Mouse (Mus musculus) heart, embryonic 14.5 days (tissue): ENCODE measurements around the gene Tut1. TPM values are rescaled to one million over a fixed set of nuclear protein-coding genes. Genes with fewer than 3 reads are reported as not detected.
"Not testable (repeated sequence)": the region's sequence is repeated elsewhere in the genome, so short reads cannot be mapped to it uniquely, and the experiment has no call there.

Experiments used
- ATAC-seq: fragments of 200-750 bp; cut with Nextera tagmentation; 2 replicates; pipeline ENCODE4 v1.8.0; 2017; ENCODE audit warnings: low read depth, moderate TSS enrichment; ENCODE audit not compliant: insufficient number of reproducible peaks, insufficient read depth, low FRiP score
- H3K27ac ChIP-seq, 2 experiments: fragments of 200-500 bp in 1 of 2; fragments of 300-500 bp in 1 of 2; sonication (generic) in 1 of 2; replicated peaks in 1 of 2; 2 replicates each; pipeline ENCODE4 v1.5.1; 2012 to 2014; ENCODE audit warnings: low read depth in 2 of 2, low read length in 2 of 2, control low read depth in 1 of 2, mild to moderate bottlenecking in 1 of 2, mixed read lengths in 1 of 2; ENCODE audit not compliant: control insufficient read depth in 1 of 2, insufficient read depth in 1 of 2
- H3K27me3 ChIP-seq: fragments of 300-500 bp; sonication (generic); 2 replicates; pipeline ENCODE4 v1.6.1; 2014; ENCODE audit warnings: mild to moderate bottlenecking, low read length, control low read depth; ENCODE audit not compliant: control insufficient read depth, insufficient read depth
- H3K36me3 ChIP-seq: fragments of 300-500 bp; sonication (generic); 2 replicates; pipeline ENCODE4 v1.6.1; 2014; ENCODE audit warnings: mild to moderate bottlenecking, control low read depth, low read length, mixed read lengths; ENCODE audit not compliant: control insufficient read depth, insufficient read depth
- H3K4me1 ChIP-seq, 2 experiments: fragments of 200-500 bp in 1 of 2; fragments of 300-500 bp in 1 of 2; sonication (generic) in 1 of 2; 2 replicates each; pipeline ENCODE4 v1.6.1; 2012 to 2014; ENCODE audit warnings: low read length in 2 of 2, control low read depth in 1 of 2, mixed read lengths in 1 of 2; ENCODE audit not compliant: control insufficient read depth in 2 of 2, insufficient read depth in 2 of 2
- H3K4me2 ChIP-seq: fragments of 300-500 bp; sonication (generic); 2 replicates; pipeline ENCODE4 v1.6.1; 2014; ENCODE audit warnings: mild to moderate bottlenecking, low read length
- H3K4me3 ChIP-seq, 2 experiments: fragments of 200-500 bp in 1 of 2; fragments of 300-500 bp in 1 of 2; sonication (generic) in 1 of 2; 2 replicates each; pipeline ENCODE4 v1.5.1; 2012 to 2014; ENCODE audit warnings: low read length in 2 of 2, mild to moderate bottlenecking in 2 of 2, control low read depth in 1 of 2, low read depth in 1 of 2, moderate library complexity in 1 of 2; ENCODE audit not compliant: control insufficient read depth in 1 of 2, insufficient read depth in 1 of 2
- H3K9ac ChIP-seq: fragments of 300-500 bp; sonication (generic); 2 replicates; pipeline ENCODE4 v1.6.1; 2014; ENCODE audit warnings: mild to moderate bottlenecking, low read length
- H3K9me3 ChIP-seq: fragments of 300-500 bp; sonication (generic); 2 replicates; pipeline ENCODE4 v1.6.1; 2016; ENCODE audit warnings: low read length, control low read depth; ENCODE audit not compliant: control insufficient read depth
- WGBS: fragments of 180-500 bp; shearing (Covaris S2); extraction: QIAGEN DNeasy Blood & Tissue Kit; methylation state at CpG from one replicate; pipeline ENCODE4 v1.1.7; 2014; 5-methylcytosine and 5-hydroxymethylcytosine counted together
- polyA plus RNA-seq: library from polyadenylated mRNA; unstranded; fragments of >200 nt; fragmentation: Nextera tagmentation; extraction: Ambion mirVana; gene quantifications from 2 replicates; pipeline ENCODE4 v1.2.1, GENCODE M21; 2014

Tut1 gene
- polyA plus RNA-seq, 1 experiment from 2014 or later, result 15.6 TPM

DNA sequence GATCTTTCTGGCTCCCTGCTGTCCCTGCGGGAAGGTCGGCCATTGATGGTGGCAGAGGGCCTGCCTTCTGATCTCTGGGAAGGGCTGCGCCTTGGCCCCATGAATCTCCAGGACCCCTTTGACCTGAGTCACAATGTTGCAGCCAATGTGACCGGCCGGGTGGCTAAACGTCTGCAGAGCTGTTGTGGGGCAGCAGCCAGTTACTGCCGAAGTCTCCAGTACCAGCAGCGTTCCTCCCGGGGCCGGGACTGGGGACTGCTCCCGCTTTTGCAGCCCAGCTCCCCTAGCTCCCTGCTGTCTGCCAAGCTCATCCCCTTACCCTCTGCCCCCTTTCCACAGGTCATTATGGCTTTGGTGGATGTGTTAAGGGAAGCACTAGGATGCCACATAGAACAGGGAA lies 11.4 kb downstream of the Tut1 start:
- H3K9ac ChIP-seq, result no peak overlapping the region
- 82% methylated on average over 11 of the region's 11 CpGs for WGBS

GRCm38 (mm10) chr19:8965771-8966170 lies 12.1 kb downstream of the Tut1 start:
- 69% methylated on average over 8 of the region's 8 CpGs for WGBS
- no peak for ATAC-seq
- peaks cover 80% of the 10 kb centered on the region for H3K36me3 ChIP-seq

More for the DNA sequence above, 11.4 kb downstream of the Tut1 start:
- no peak for ATAC-seq
- peak overlapping the region in 1 of 2 experiments; percentile 92; a peak in 2 of 4 replicates for H3K27ac ChIP-seq
- no peaks in the 10 kb centered on the region for H3K9me3 ChIP-seq
- peaks cover 6 to 14% of the 10 kb centered on the region in 2 experiments for H3K4me1 ChIP-seq
- no peak overlapping the region for H3K4me2 ChIP-seq
- peaks cover 80% of the 10 kb centered on the region for H3K36me3 ChIP-seq
- H3K27me3 ChIP-seq, result no peaks in the 10 kb centered on the region
- no peak overlapping the region for H3K4me3 ChIP-seq

GRCm38 (mm10) chr19:8966198-8966589 lies 12.5 kb downstream of the Tut1 start:
- peak overlapping the region; percentile 71 to 77 for H3K4me3 ChIP-seq
- no peaks in the 10 kb centered on the region for H3K27me3 ChIP-seq
- no peaks in the 10 kb centered on the region for H3K9me3 ChIP-seq
- ATAC-seq, result no peak
- H3K9ac ChIP-seq, result peak overlapping the region; percentile 77
- peaks cover 80% of the 10 kb centered on the region for H3K36me3 ChIP-seq
- peak overlapping the region; percentile 92 to 96 for H3K27ac ChIP-seq
- peak overlapping the region; percentile 81 for H3K4me2 ChIP-seq
- 31% methylated on average over 5 of the region's 5 CpGs for WGBS
- peaks cover 6 to 14% of the 10 kb centered on the region in 2 experiments for H3K4me1 ChIP-seq

More at GRCm38 (mm10) chr19:8965771-8966170, 12.1 kb downstream of the Tut1 start:
- no peaks in the 10 kb centered on the region for H3K27me3 ChIP-seq
- peak overlapping the region; percentile 77 for H3K9ac ChIP-seq
- peak overlapping the region in 1 of 2 experiments; percentile 77; a peak in 2 of 4 replicates for H3K4me3 ChIP-seq
- H3K4me2 ChIP-seq, result peak overlapping the region; percentile 81
- H3K9me3 ChIP-seq, result no peaks in the 10 kb centered on the region
- H3K4me1 ChIP-seq, result peaks cover 6 to 14% of the 10 kb centered on the region in 2 experiments
- peak overlapping the region; percentile 92 to 96 for H3K27ac ChIP-seq

GRCm38 (mm10) chr19:8966590-8967372 lies 13.1 kb downstream of the Tut1 start, which contains the start of gene Eef1g:
Gene Eef1g, plus strand, starts transcription at chr19:8967041.
- Histone ChIP-seq H3K4me3 (peak within 1 kb of the TSS; percentile 77 to 80), H3K27me3 (no peaks in the 10 kb centered on the region), H3K9ac (peak within 1 kb of the TSS; percentile 95), H3K27ac (peak within 1 kb of the TSS; percentile 92 to 96), H3K4me2 (peak within 1 kb of the TSS; percentile 84), H3K4me1 (peaks cover 6 to 14% of the 10 kb centered on the region in 2 experiments), H3K36me3 (peaks cover 80% of the 10 kb centered on the region), H3K9me3 (no peaks in the 10 kb centered on the region)
- under 1% methylated on average over 52 of the region's 52 CpGs for WGBS
- ATAC-seq, result peak; percentile 100

DNA sequence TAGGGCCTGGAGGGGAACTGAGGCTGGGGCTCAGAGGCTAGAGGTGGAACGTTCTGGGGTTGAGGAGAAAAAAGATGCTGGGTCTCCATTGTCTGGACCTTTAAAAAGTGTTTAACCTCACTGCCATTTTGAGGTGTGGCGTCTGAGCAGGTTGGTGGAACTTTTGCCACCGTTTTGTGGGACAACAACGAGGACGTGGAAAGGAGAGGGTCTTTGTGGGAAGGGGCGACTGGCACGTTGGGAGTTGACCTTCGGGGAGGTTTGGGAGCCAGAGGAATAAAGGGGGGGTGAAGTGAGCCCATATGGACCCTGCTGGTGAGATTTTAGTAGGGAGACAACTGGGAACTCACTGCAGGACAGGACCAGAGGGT lies 13.7 kb downstream of the Tut1 start:
- peak overlapping the region; percentile 84 for H3K4me2 ChIP-seq
- H3K9me3 ChIP-seq, result no peaks in the 10 kb centered on the region
- H3K27me3 ChIP-seq, result no peaks in the 10 kb centered on the region
- H3K27ac ChIP-seq, result peak overlapping the region; percentile 70 to 76
- H3K36me3 ChIP-seq, result peaks cover 80% of the 10 kb centered on the region
- H3K4me1 ChIP-seq, result peaks cover 6 to 14% of the 10 kb centered on the region in 2 experiments
- H3K4me3 ChIP-seq, result peak overlapping the region; percentile 77 to 80
- ATAC-seq, result no peak
- WGBS, result 0% methylated on average over 8 of the region's 8 CpGs
- H3K9ac ChIP-seq, result peak overlapping the region; percentile 95

GRCm38 (mm10) chr19:8967893-8968292 lies 14.2 kb downstream of the Tut1 start:
- no peak for ATAC-seq
- Histone ChIP-seq H3K4me2 (peak overlapping the region; percentile 84), H3K27ac (peak overlapping the region; percentile 70 to 76), H3K36me3 (peaks cover 80% of the 10 kb centered on the region), H3K4me1 (peaks cover 6 to 14% of the 10 kb centered on the region in 2 experiments), H3K4me3 (peak overlapping the region; percentile 77 to 80), H3K27me3 (no peaks in the 10 kb centered on the region), H3K9ac (peak overlapping the region; percentile 95), H3K9me3 (no peaks in the 10 kb centered on the region)
- WGBS, result under 1% methylated on average over 7 of the region's 9 CpGs

DNA sequence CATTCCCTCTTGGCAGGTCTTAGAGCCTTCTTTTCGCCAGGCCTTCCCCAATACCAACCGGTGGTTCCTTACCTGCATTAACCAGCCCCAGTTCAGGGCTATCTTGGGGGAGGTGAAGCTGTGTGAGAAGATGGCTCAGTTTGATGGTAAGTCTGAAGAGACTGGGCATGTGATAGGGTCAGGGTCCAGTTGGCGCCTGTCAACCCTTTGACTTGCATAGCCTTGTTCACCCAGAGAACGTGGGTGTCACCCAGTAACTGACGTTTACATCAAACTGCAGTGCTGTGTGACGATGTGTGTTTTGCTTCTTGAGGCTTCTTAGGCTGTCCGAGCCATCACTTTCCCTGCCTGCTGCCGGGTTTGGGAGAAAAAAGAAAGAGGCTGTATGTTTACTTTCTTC lies 18.8 kb downstream of the Tut1 start:
- ATAC-seq, H3K9ac ChIP-seq, H3K4me3 ChIP-seq, H3K4me2 ChIP-seq, H3K27ac ChIP-seq, H3K27me3 ChIP-seq, H3K9me3 ChIP-seq: not testable (repeated sequence)
- peaks cover 0 to 14% of the 10 kb centered on the region in 2 experiments; a peak in 3 of 4 replicates for H3K4me1 ChIP-seq
- peaks cover 92% of the 10 kb centered on the region for H3K36me3 ChIP-seq
- 83% methylated on average over 8 of the region's 8 CpGs for WGBS
